Mouse (Mus musculus): ENCODE results near the gene Eral1.

The Eral1 gene

GRCm38 (mm10) chr11:78079961-78080921 is at the start of gene Eral1:
TSS of gene Eral1 (minus strand) at chr11:78080383.
- DNase-seq = peak; percentile 77

- no peak for DNase-seq
These were observed 49.3 kb upstream of the Eral1 start for GRCm38 (mm10) chr11:78129458-78129857.

GRCm38 (mm10) chr11:78126739-78127138 is 46.6 kb upstream of the Eral1 start:
- no peak for DNase-seq

GRCm38 (mm10) chr11:78125691-78126090 is 45.5 kb upstream of the Eral1 start:
- DNase-seq = no peak

- DNase-seq = no peak
These were observed 43.6 kb upstream of the Eral1 start for GRCm38 (mm10) chr11:78123782-78124181.

- no peak for DNase-seq
These were observed 42.6 kb upstream of the Eral1 start for GRCm38 (mm10) chr11:78122815-78123214.

- no peak for DNase-seq
These were observed 41.0 kb upstream of the Eral1 start for GRCm38 (mm10) chr11:78121176-78121575.

GRCm38 (mm10) chr11:78119898-78120297 is 39.7 kb upstream of the Eral1 start:
- no peak for DNase-seq

- DNase-seq = no peak
These were observed 38.3 kb upstream of the Eral1 start for GRCm38 (mm10) chr11:78118467-78118866.

- DNase-seq = no peak
These were observed 35.9 kb upstream of the Eral1 start for GRCm38 (mm10) chr11:78116146-78116410.

- peak; percentile 92 for DNase-seq
These were observed 35.4 kb upstream of the Eral1 start for GRCm38 (mm10) chr11:78115367-78116145.

GRCm38 (mm10) chr11:78114676-78115366 is 34.6 kb upstream of the Eral1 start:
- DNase-seq = no peak

- DNase-seq = no peak
These were observed 33.4 kb upstream of the Eral1 start for GRCm38 (mm10) chr11:78113616-78114015.

- no peak for DNase-seq
These were observed 24.3 kb upstream of the Eral1 start for GRCm38 (mm10) chr11:78104501-78104900.

- DNase-seq = peak; percentile 13
These were observed 23.0 kb upstream of the Eral1 start for GRCm38 (mm10) chr11:78102958-78103747.

- no peak for DNase-seq
These were observed 22.0 kb upstream of the Eral1 start for GRCm38 (mm10) chr11:78102142-78102541.

- no peak for DNase-seq
These were observed 20.6 kb upstream of the Eral1 start for GRCm38 (mm10) chr11:78100746-78101145.

- DNase-seq = no peak
These were observed 16.9 kb upstream of the Eral1 start for GRCm38 (mm10) chr11:78097077-78097476.

GRCm38 (mm10) chr11:78095144-78095516 is 14.9 kb upstream of the Eral1 start:
- no peak for DNase-seq

- DNase-seq = peak; percentile 90
These were observed 14.4 kb upstream of the Eral1 start, which contains the start of gene Fam222b for GRCm38 (mm10) chr11:78094504-78095143. TSS of gene Fam222b (plus strand) at chr11:78094660.

- DNase-seq = no peak
These were observed 13.9 kb upstream of the Eral1 start for GRCm38 (mm10) chr11:78094137-78094503.

GRCm38 (mm10) chr11:78087756-78088281 is 7.6 kb upstream of the Eral1 start:
- DNase-seq = no peak

All from thymus, postnatal 14 days (tissue).